Mouse (Mus musculus) heart, embryonic 12.5 days (tissue): ENCODE results near the gene Arntl. TPM values are rescaled to one million over a fixed set of nuclear protein-coding genes. Genes with fewer than 3 reads are reported as not detected.
"Not testable (repeated sequence)": the region's sequence is repeated elsewhere in the genome, so short reads cannot be mapped to it uniquely, and the experiment has no call there.

ENCODE experiments used
- ATAC-seq: fragments of 200-750 bp; cut with Nextera tagmentation; 2 replicates; pipeline ENCODE4 v1.8.0; 2017; ENCODE audit warnings: moderate TSS enrichment, moderate library complexity; ENCODE audit not compliant: insufficient number of reproducible peaks, low FRiP score
- H3K27ac ChIP-seq: fragments of 300-500 bp; sonication (generic); 2 replicates; pipeline ENCODE4 v1.5.1; 2016; ENCODE audit warnings: mild to moderate bottlenecking, moderate library complexity; ENCODE audit not compliant: poor library complexity, severe bottlenecking
- H3K27me3 ChIP-seq: fragments of 300-500 bp; sonication (generic); replicated peaks from 2 replicates; pipeline ENCODE4 v1.6.1; 2016; ENCODE audit warnings: mild to moderate bottlenecking, moderate library complexity
- H3K36me3 ChIP-seq: fragments of 300-500 bp; sonication (generic); 2 replicates; pipeline ENCODE4 v1.6.1; 2016; ENCODE audit warnings: mild to moderate bottlenecking, moderate library complexity
- H3K4me1 ChIP-seq: fragments of 300-500 bp; sonication (generic); replicated peaks from 2 replicates; pipeline ENCODE4 v1.6.1; 2016; ENCODE audit warnings: mild to moderate bottlenecking
- H3K4me2 ChIP-seq: fragments of 300-500 bp; sonication (generic); 2 replicates; pipeline ENCODE4 v1.6.1; 2016; ENCODE audit warnings: mild to moderate bottlenecking, moderate library complexity
- H3K4me3 ChIP-seq: fragments of 300-500 bp; sonication (generic); 2 replicates; pipeline ENCODE4 v1.5.1; 2016; ENCODE audit warnings: mild to moderate bottlenecking
- H3K9ac ChIP-seq: fragments of 300-500 bp; sonication (generic); 2 replicates; pipeline ENCODE4 v1.6.1; 2016; ENCODE audit warnings: mild to moderate bottlenecking, moderate library complexity
- H3K9me3 ChIP-seq: fragments of 300-500 bp; sonication (generic); replicated peaks from 2 replicates; pipeline ENCODE4 v1.6.1; 2016; ENCODE audit warnings: mild to moderate bottlenecking, moderate library complexity
- WGBS: fragments of 180-500 bp; shearing (Covaris S2); methylation state at CpG from one replicate; pipeline ENCODE4 v1.1.7; 2016; 5-methylcytosine and 5-hydroxymethylcytosine counted together
- polyA plus RNA-seq: library from polyadenylated mRNA; unstranded; fragments of >200 nt; fragmentation: Nextera tagmentation; extraction: Ambion mirVana; gene quantifications from 2 replicates; pipeline ENCODE4 v1.2.1, GENCODE M21; 2016

The Arntl gene
- polyA plus RNA-seq, 1 experiment from 2014 or later: 6.8 TPM

GRCm38 (mm10) chr7:113251554-113251953 lies 44.3 kb downstream of the Arntl start:
- Histone ChIP-seq H3K4me2 (peak overlapping the region; percentile 38), H3K4me3 (no peak overlapping the region), H3K36me3 (no peaks in the 10 kb centered on the region), H3K27me3 (no peaks in the 10 kb centered on the region), H3K4me1 (peaks cover 61% of the 10 kb centered on the region), H3K9ac (no peak overlapping the region), H3K27ac (peak overlapping the region; percentile 96), H3K9me3 (no peaks in the 10 kb centered on the region)
- no peak for ATAC-seq
- 38% methylated on average over 6 of the region's 6 CpGs for WGBS

- Histone ChIP-seq H3K27ac (no peak overlapping the region), H3K4me1 (peaks cover 56% of the 10 kb centered on the region), H3K27me3 (no peaks in the 10 kb centered on the region), H3K4me3 (no peak overlapping the region), H3K4me2 (no peak overlapping the region), H3K36me3 (no peaks in the 10 kb centered on the region), H3K9ac (no peak overlapping the region), H3K9me3 (no peaks in the 10 kb centered on the region)
- 90% methylated on average over 7 of the region's 7 CpGs for whole genome bisulfite sequencing
- ATAC-seq: no peak
Observed at GRCm38 (mm10) chr7:113253777-113254405, 46.6 kb downstream of the Arntl start.

GRCm38 (mm10) chr7:113256046-113256445 lies 48.8 kb downstream of the Arntl start:
- 51% methylated on average over 4 of the region's 4 CpGs for WGBS

GRCm38 (mm10) chr7:113258430-113258829 lies 51.2 kb downstream of the Arntl start:
- no peaks in the 10 kb centered on the region for H3K9me3 ChIP-seq
- no peaks in the 10 kb centered on the region for H3K36me3 ChIP-seq
- no peak overlapping the region for H3K4me3 ChIP-seq
- H3K4me2 ChIP-seq: no peak overlapping the region
- H3K27ac ChIP-seq: no peak overlapping the region
- no peaks in the 10 kb centered on the region for H3K27me3 ChIP-seq
- H3K4me1 ChIP-seq: peaks cover 35% of the 10 kb centered on the region
- WGBS: 68% methylated on average over 4 of the region's 4 CpGs
- no peak overlapping the region for H3K9ac ChIP-seq
- ATAC-seq: no peak

More at GRCm38 (mm10) chr7:113256046-113256445, 48.8 kb downstream of the Arntl start:
- H3K4me1 ChIP-seq: peaks cover 42% of the 10 kb centered on the region
- H3K36me3 ChIP-seq: no peaks in the 10 kb centered on the region
- H3K27me3 ChIP-seq: no peaks in the 10 kb centered on the region
- no peak overlapping the region for H3K4me2 ChIP-seq
- no peaks in the 10 kb centered on the region for H3K9me3 ChIP-seq
- H3K4me3 ChIP-seq: no peak overlapping the region
- H3K27ac ChIP-seq: 0 out of 2 replicates have a peak overlapping the region, but pooled peaks have one; percentile 53
- no peak overlapping the region for H3K9ac ChIP-seq
- no peak for ATAC-seq

GRCm38 (mm10) chr7:113260321-113261167 lies 53.3 kb downstream of the Arntl start:
- Histone ChIP-seq H3K9ac (no peak overlapping the region), H3K4me1 (peaks cover 30% of the 10 kb centered on the region), H3K36me3 (no peaks in the 10 kb centered on the region), H3K4me3 (no peak overlapping the region), H3K27me3 (no peaks in the 10 kb centered on the region), H3K27ac (no peak overlapping the region), H3K4me2 (no peak overlapping the region), H3K9me3 (no peaks in the 10 kb centered on the region)
- 74% methylated on average over 21 of the region's 21 CpGs for whole genome bisulfite sequencing
- ATAC-seq: no peak

- Histone ChIP-seq H3K4me2 (no peak overlapping the region), H3K27me3 (no peaks in the 10 kb centered on the region), H3K36me3 (no peaks in the 10 kb centered on the region), H3K9ac (no peak overlapping the region), H3K27ac (no peak overlapping the region), H3K4me3 (no peak overlapping the region), H3K4me1 (peaks cover 27% of the 10 kb centered on the region), H3K9me3 (no peaks in the 10 kb centered on the region)
- WGBS: 73% methylated on average over 3 of the region's 3 CpGs
- no peak for ATAC-seq
Observed at GRCm38 (mm10) chr7:113261690-113262089, 54.4 kb downstream of the Arntl start.

GRCm38 (mm10) chr7:113262510-113263467 lies 55.5 kb downstream of the Arntl start:
- H3K9ac ChIP-seq: not testable (repeated sequence)
- H3K27ac ChIP-seq: 0 out of 2 replicates have a peak overlapping the region, but pooled peaks have one; percentile 11

GRCm38 (mm10) chr7:113263990-113264389 lies 56.7 kb downstream of the Arntl start:
- Histone ChIP-seq H3K4me3 (no peak overlapping the region), H3K4me1 (peaks cover 33% of the 10 kb centered on the region), H3K9me3 (no peaks in the 10 kb centered on the region), H3K27ac (no peak overlapping the region), H3K9ac (no peak overlapping the region), H3K4me2 (no peak overlapping the region), H3K36me3 (no peaks in the 10 kb centered on the region), H3K27me3 (no peaks in the 10 kb centered on the region)
- no peak for ATAC-seq
- WGBS: 74% methylated on average over 1 of the region's 1 CpGs

More at GRCm38 (mm10) chr7:113262510-113263467, 55.5 kb downstream of the Arntl start:
- peaks cover 27% of the 10 kb centered on the region for H3K4me1 ChIP-seq
- H3K9me3 ChIP-seq, H3K4me2 ChIP-seq, H3K4me3 ChIP-seq, ATAC-seq, H3K36me3 ChIP-seq, H3K27me3 ChIP-seq: not testable (repeated sequence)
- 46% methylated on average over 14 of the region's 14 CpGs for WGBS

- H3K9ac ChIP-seq: no peak overlapping the region
- no peaks in the 10 kb centered on the region for H3K27me3 ChIP-seq
- 72% methylated on average over 9 of the region's 9 CpGs for WGBS
- no peak overlapping the region for H3K4me3 ChIP-seq
- H3K4me1 ChIP-seq: peaks cover 34% of the 10 kb centered on the region
- H3K9me3 ChIP-seq: no peaks in the 10 kb centered on the region
- no peak overlapping the region for H3K27ac ChIP-seq
- no peaks in the 10 kb centered on the region for H3K36me3 ChIP-seq
- ATAC-seq: no peak
- H3K4me2 ChIP-seq: no peak overlapping the region
Observed at GRCm38 (mm10) chr7:113268287-113268686, 61.0 kb downstream of the Arntl start.

- Histone ChIP-seq H3K9me3 (no peaks in the 10 kb centered on the region), H3K4me3 (no peak overlapping the region), H3K4me2 (no peak overlapping the region), H3K27me3 (no peaks in the 10 kb centered on the region), H3K27ac (no peak overlapping the region), H3K36me3 (no peaks in the 10 kb centered on the region), H3K9ac (no peak overlapping the region), H3K4me1 (peaks cover 30% of the 10 kb centered on the region)
- no peak for ATAC-seq
Observed at GRCm38 (mm10) chr7:113269081-113269480, 61.8 kb downstream of the Arntl start.

- H3K4me2 ChIP-seq: no peak overlapping the region
- H3K4me1 ChIP-seq: peaks cover 28% of the 10 kb centered on the region
- no peaks in the 10 kb centered on the region for H3K36me3 ChIP-seq
- H3K27ac ChIP-seq: no peak overlapping the region
- no peak overlapping the region for H3K4me3 ChIP-seq
- H3K27me3 ChIP-seq: no peaks in the 10 kb centered on the region
- no peak for ATAC-seq
- no peak overlapping the region for H3K9ac ChIP-seq
- WGBS: 59% methylated on average over 3 of the region's 3 CpGs
- H3K9me3 ChIP-seq: no peaks in the 10 kb centered on the region
Observed at GRCm38 (mm10) chr7:113269921-113270320, 62.7 kb downstream of the Arntl start.
